ENCODE assay signal across 10 mouse cellular contexts in the genomic region with DNA sequence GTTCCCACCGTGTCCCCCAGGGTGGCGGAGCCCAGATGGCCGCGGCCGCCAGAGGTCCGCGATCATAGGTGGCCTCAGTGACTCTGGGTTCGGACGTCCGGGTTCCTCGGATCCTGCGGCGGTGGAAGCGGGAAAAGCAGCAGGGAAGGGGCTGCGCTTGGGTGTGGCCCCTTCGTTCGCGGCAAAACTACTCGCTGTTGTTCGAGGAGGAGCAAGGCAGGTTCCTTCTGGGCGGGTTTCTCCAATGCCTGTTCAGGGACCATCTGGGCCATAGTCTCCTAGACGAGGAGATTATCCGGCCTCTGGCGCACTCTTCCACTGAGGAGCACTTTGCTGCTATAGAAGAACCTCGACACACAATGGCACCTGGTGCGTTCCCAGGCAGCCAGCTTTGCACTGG. TPM values are rescaled to one million over a fixed set of nuclear protein-coding genes. Genes with fewer than 3 reads are reported as not detected.
DNase-seq lines count a peak whose midpoint lies in the region; ATAC-seq and TF ChIP-seq lines count a peak whose summit lies in the region.
"Had no signal": no experiment of that assay in that cellular context is flagged by ENCODE, and none has a peak within 500 bp of the region (broad histone marks: within the 10 kb centered on the region; RNA-seq: fewer than 3 reads in every experiment).

No protein-coding gene starts in this region.

- under 1% methylated on average over 26 of the region's 26 CpGs for WGBS in forebrain, embryonic 10.5 days
- 1% methylated on average over 26 of the region's 26 CpGs for WGBS in forebrain, embryonic 16.5 days
- WGBS in midbrain, embryonic 10.5 days, result under 1% methylated on average over 26 of the region's 26 CpGs
- under 1% methylated on average over 26 of the region's 26 CpGs for WGBS in midbrain, postnatal 0 days
- WGBS in intestine, postnatal 0 days, result 2% methylated on average over 26 of the region's 26 CpGs
- WGBS in stomach, embryonic 16.5 days, result 2% methylated on average over 26 of the region's 26 CpGs

- ATAC-seq in forebrain, embryonic 16.5 days, result no peak
- ATAC-seq in midbrain, postnatal 0 days (ENCODE audit: low FRiP score), result no peak
- no peak for ATAC-seq in intestine, postnatal 0 days
- no peak for ATAC-seq in stomach, embryonic 16.5 days (ENCODE audit: insufficient read depth, low FRiP score)

- peaks cover 28% of the 10 kb centered on the region for H3K4me1 ChIP-seq in forebrain, embryonic 10.5 days
- H3K4me1 ChIP-seq in forebrain, embryonic 16.5 days (replicated peaks; ENCODE audit: control insufficient read depth, insufficient read depth, low read length), result peaks cover 6% of the 10 kb centered on the region
- peaks cover 25% of the 10 kb centered on the region for H3K4me1 ChIP-seq in midbrain, embryonic 10.5 days
- H3K4me1 ChIP-seq in midbrain, postnatal 0 days (ENCODE audit: insufficient read depth, low read length), result no peaks in the 10 kb centered on the region
- no peaks in the 10 kb centered on the region for H3K4me1 ChIP-seq in intestine, postnatal 0 days (replicated peaks; ENCODE audit: control insufficient read depth, insufficient read depth, low read length)
- H3K4me1 ChIP-seq in stomach, embryonic 16.5 days (ENCODE audit: control insufficient read depth, insufficient read depth, low read length), result peaks cover under 1% of the 10 kb centered on the region; the same call in 1 of the 2 replicates

- TF ChIP-seq CTCF in midbrain, postnatal 0 days (IDR thresholded peaks at IDR 0.05), result no peak
- no peak for TF ChIP-seq CTCF in intestine, postnatal 0 days (IDR thresholded peaks at IDR 0.05; ENCODE audit: low read depth)
- no peak for TF ChIP-seq CTCF in left cerebral cortex, adult 2 months (IDR thresholded peaks at IDR 0.05)

- intact Hi-C loops in left cerebral cortex, adult 2 months (cut with DNase I), result no loop called here

- no peak overlapping the region for H3K27ac ChIP-seq in forebrain, embryonic 10.5 days
- H3K27ac ChIP-seq in forebrain, embryonic 16.5 days (ENCODE audit: low read length), result no peak overlapping the region
- H3K27ac ChIP-seq in midbrain, embryonic 10.5 days (replicated peaks), result no peak overlapping the region
- H3K27ac ChIP-seq in midbrain, postnatal 0 days (ENCODE audit: low read depth, low read length), result no peak overlapping the region
- no peak overlapping the region for H3K27ac ChIP-seq in intestine, postnatal 0 days (ENCODE audit: low read depth, low read length)
- no peak overlapping the region for H3K27ac ChIP-seq in stomach, embryonic 16.5 days (ENCODE audit: low read length)
- H3K27ac ChIP-seq in left cerebral cortex, adult 2 months, result no peak overlapping the region

- H3K4me2 ChIP-seq in forebrain, embryonic 16.5 days (ENCODE audit: low read length), result no peak overlapping the region
- H3K4me2 ChIP-seq in midbrain, postnatal 0 days (ENCODE audit: low read depth, low read length, poor library complexity, severe bottlenecking), result no peak overlapping the region
- 0 out of 2 replicates have a peak overlapping the region, but pooled peaks have one; percentile 17 for H3K4me2 ChIP-seq in intestine, postnatal 0 days (replicated peaks; ENCODE audit: low read depth)
- H3K4me2 ChIP-seq in stomach, embryonic 16.5 days (ENCODE audit: low read depth, low read length), result peak overlapping the region; percentile 30

- peaks cover 99% of the 10 kb centered on the region for H3K27me3 ChIP-seq in forebrain, embryonic 10.5 days (ENCODE audit: poor library complexity, severe bottlenecking)
- H3K27me3 ChIP-seq in forebrain, embryonic 16.5 days (replicated peaks; ENCODE audit: control insufficient read depth, insufficient read depth, low read length), result peaks cover 79% of the 10 kb centered on the region
- H3K27me3 ChIP-seq in midbrain, embryonic 10.5 days (ENCODE audit: low read depth, poor library complexity, severe bottlenecking), result peaks cover 98% of the 10 kb centered on the region
- H3K27me3 ChIP-seq in midbrain, postnatal 0 days (ENCODE audit: insufficient read depth, low read length), result peaks cover 78% of the 10 kb centered on the region
- peaks cover 85% of the 10 kb centered on the region for H3K27me3 ChIP-seq in intestine, postnatal 0 days (replicated peaks; ENCODE audit: control insufficient read depth, insufficient read depth, low read length)
- H3K27me3 ChIP-seq in stomach, embryonic 16.5 days (ENCODE audit: control insufficient read depth, insufficient read depth, low read length), result peaks cover 77% of the 10 kb centered on the region

- DNase-seq in forebrain, embryonic 10.5 days (ENCODE audit: extremely low spot score, low spot score), result no peak
- no peak for DNase-seq in midbrain, embryonic 10.5 days (ENCODE audit: low spot score)
- DNase-seq in midbrain, postnatal 0 days (ENCODE audit: low spot score), result no peak
- no peak for DNase-seq in left cerebral cortex, adult 2 months (ENCODE audit: extremely low spot score in 1 of 2, low spot score in 2 of 2)
- no peak for DNase-seq in cerebellum, adult 9-11 months
- DNase-seq: gastrocnemius, postnatal 25 days had no signal

- no peaks in the 10 kb centered on the region for H3K36me3 ChIP-seq in forebrain, embryonic 10.5 days (replicated peaks)
- H3K36me3 ChIP-seq in forebrain, embryonic 16.5 days (ENCODE audit: control insufficient read depth, insufficient read depth), result no peaks in the 10 kb centered on the region
- H3K36me3 ChIP-seq in midbrain, embryonic 10.5 days, result no peaks in the 10 kb centered on the region
- no peaks in the 10 kb centered on the region for H3K36me3 ChIP-seq in midbrain, postnatal 0 days (ENCODE audit: insufficient read depth, low read length)
- H3K36me3 ChIP-seq in intestine, postnatal 0 days (ENCODE audit: control insufficient read depth, insufficient read depth), result no peaks in the 10 kb centered on the region
- H3K36me3 ChIP-seq in stomach, embryonic 16.5 days (ENCODE audit: control insufficient read depth, insufficient read depth, low read length), result no peaks in the 10 kb centered on the region

- H3K9me3 ChIP-seq in forebrain, embryonic 10.5 days, result 0 out of 2 replicates have a peak, but pooled peaks cover 5% of the 10 kb centered on the region
- no peaks in the 10 kb centered on the region for H3K9me3 ChIP-seq in forebrain, embryonic 16.5 days (ENCODE audit: control insufficient read depth, low read length)
- H3K9me3 ChIP-seq in midbrain, embryonic 10.5 days (replicated peaks), result 0 out of 2 replicates have a peak, but pooled peaks cover 7% of the 10 kb centered on the region
- H3K9me3 ChIP-seq in midbrain, postnatal 0 days (ENCODE audit: low read length), result no peaks in the 10 kb centered on the region
- no peaks in the 10 kb centered on the region for H3K9me3 ChIP-seq in intestine, postnatal 0 days (ENCODE audit: control insufficient read depth)
- H3K9me3 ChIP-seq in stomach, embryonic 16.5 days (replicated peaks; ENCODE audit: control insufficient read depth, low read length), result 0 out of 2 replicates have a peak, but pooled peaks cover 3% of the 10 kb centered on the region

- H3K9ac ChIP-seq in forebrain, embryonic 16.5 days (replicated peaks; ENCODE audit: low read depth, low read length), result no peak overlapping the region
- H3K9ac ChIP-seq in midbrain, postnatal 0 days (replicated peaks; ENCODE audit: low read length, poor library complexity, severe bottlenecking), result no peak overlapping the region
- H3K9ac ChIP-seq in intestine, postnatal 0 days (ENCODE audit: low read depth, low read length), result no peak overlapping the region
- H3K9ac ChIP-seq in stomach, embryonic 16.5 days (ENCODE audit: low read length), result no peak overlapping the region

- peak overlapping the region; percentile 47 for H3K4me3 ChIP-seq in forebrain, embryonic 10.5 days
- no peak overlapping the region for H3K4me3 ChIP-seq in forebrain, embryonic 16.5 days (replicated peaks; ENCODE audit: low read length)
- peak overlapping the region; percentile 43 for H3K4me3 ChIP-seq in midbrain, embryonic 10.5 days
- H3K4me3 ChIP-seq in midbrain, postnatal 0 days (ENCODE audit: low read depth, low read length), result no peak overlapping the region
- H3K4me3 ChIP-seq in intestine, postnatal 0 days (ENCODE audit: low read depth, low read length), result peak overlapping the region; percentile 17
- H3K4me3 ChIP-seq in stomach, embryonic 16.5 days (replicated peaks; ENCODE audit: low read length), result peak overlapping the region; percentile 4; the same call in 1 of the 2 replicates
- H3K4me3 ChIP-seq in left cerebral cortex, adult 2 months, result no peak overlapping the region

RNA-seq across cellular contexts. Expression of gene BC107364, which starts 47.7 kb away (rescaled TPM):
- polyA plus RNA-seq in forebrain, embryonic 10.5 days (2016; fragmentation: Nextera tagmentation; extraction: Ambion mirVana), result 0.20 TPM in 1 of 2 replicates, not detected in the other
- polyA plus RNA-seq in forebrain, embryonic 16.5 days (2015; fragmentation: Nextera tagmentation; extraction: Ambion mirVana), result not detected in 2 replicates
- polyA plus RNA-seq in midbrain, embryonic 10.5 days (2016; fragmentation: Nextera tagmentation; extraction: Ambion mirVana), result 0.20 and 0.30 TPM in 2 replicates
- not detected in 2 replicates for total RNA-seq in midbrain, postnatal 0 days (2014; rRNA removed)
- polyA plus RNA-seq in midbrain, postnatal 0 days (2015; fragmentation: Nextera tagmentation; extraction: Ambion mirVana), result not detected in 2 replicates
- polyA plus RNA-seq in intestine, postnatal 0 days (2015; fragmentation: Nextera tagmentation; extraction: Ambion mirVana), result 0.54 and 0.56 TPM in 2 replicates
- polyA plus RNA-seq in stomach, embryonic 16.5 days (2015; fragmentation: Nextera tagmentation; extraction: Ambion mirVana), result 0.17 and 0.29 TPM in 2 replicates
- not detected for total RNA-seq in left cerebral cortex, adult 2 months (2021)
- total RNA-seq: gastrocnemius, postnatal 25 days; layer of hippocampus, adult 18-20 months had no signal

Comparison
In these comparisons a context has a peak if more than half of its experiments do, and no peak if none do; other contexts are left out.
1. H3K4me3 ChIP-seq: peak in forebrain, embryonic 10.5 days (single experiment), midbrain, embryonic 10.5 days (single experiment), intestine, postnatal 0 days (single experiment) and stomach, embryonic 16.5 days (single experiment); none in forebrain, embryonic 16.5 days (single experiment), midbrain, postnatal 0 days (single experiment) and left cerebral cortex, adult 2 months (single experiment).
2. H3K4me2 ChIP-seq: peak in intestine, postnatal 0 days (single experiment) and stomach, embryonic 16.5 days (single experiment); none in forebrain, embryonic 16.5 days (single experiment) and midbrain, postnatal 0 days (single experiment).